Mouse (Mus musculus): ENCODE data around the gene Mog. TPM values are rescaled to one million over a fixed set of nuclear protein-coding genes. Genes with fewer than 3 reads are reported as not detected.

The Mog gene
- polyA plus RNA-seq, 1 experiment from 2014 or later, result 0.39 TPM

- Histone ChIP-seq H3K36me3 (ENCODE audit: control insufficient read depth, insufficient read depth, low read length) (no peaks in the 10 kb centered on the region), H3K4me3 (ENCODE audit: low read depth, low read length) (no peak overlapping the region), H3K27ac (ENCODE audit: low read depth, low read length) (no peak overlapping the region), H3K9me3 (ENCODE audit: control insufficient read depth, low read length) (no peaks in the 10 kb centered on the region), H3K4me2 (replicated peaks; ENCODE audit: low read depth, low read length) (no peak overlapping the region), H3K27me3 (ENCODE audit: control insufficient read depth, insufficient read depth, low read length) (no peaks in the 10 kb centered on the region), H3K4me1 (replicated peaks; ENCODE audit: control insufficient read depth, insufficient read depth, low read length) (no peaks in the 10 kb centered on the region), H3K9ac (ENCODE audit: low read depth, low read length) (no peak overlapping the region)
- no peak for DNase-seq (ENCODE audit: low spot score)
- 76% methylated on average over 8 of the region's 8 CpGs for WGBS
- no peak for ATAC-seq (ENCODE audit: low FRiP score)
Measured at GRCm38 (mm10) chr17:36973271-36973787, 49.9 kb downstream of the Mog start.

- H3K4me2 ChIP-seq (replicated peaks; ENCODE audit: low read depth, low read length), result no peak overlapping the region
- ATAC-seq (ENCODE audit: low FRiP score) (no peak), DNase-seq (ENCODE audit: low spot score) (no peak)
- H3K36me3 ChIP-seq (ENCODE audit: control insufficient read depth, insufficient read depth, low read length), result no peaks in the 10 kb centered on the region
- WGBS, result 91% methylated on average over 3 of the region's 3 CpGs
- no peak overlapping the region for H3K27ac ChIP-seq (ENCODE audit: low read depth, low read length)
- no peak overlapping the region for H3K9ac ChIP-seq (ENCODE audit: low read depth, low read length)
- H3K27me3 ChIP-seq (ENCODE audit: control insufficient read depth, insufficient read depth, low read length), result no peaks in the 10 kb centered on the region
- no peaks in the 10 kb centered on the region for H3K4me1 ChIP-seq (replicated peaks; ENCODE audit: control insufficient read depth, insufficient read depth, low read length)
- H3K9me3 ChIP-seq (ENCODE audit: control insufficient read depth, low read length), result no peaks in the 10 kb centered on the region
- H3K4me3 ChIP-seq (ENCODE audit: low read depth, low read length), result no peak overlapping the region
Measured at GRCm38 (mm10) chr17:36972791-36973190, 50.4 kb downstream of the Mog start.

- DNase-seq (ENCODE audit: low spot score) (no peak), ATAC-seq (ENCODE audit: low FRiP score) (no peak)
- H3K9ac ChIP-seq (ENCODE audit: low read depth, low read length), result no peak overlapping the region
- H3K27ac ChIP-seq (ENCODE audit: low read depth, low read length), result no peak overlapping the region
- 86% methylated on average over 6 of the region's 6 CpGs for WGBS
- no peak overlapping the region for H3K4me3 ChIP-seq (ENCODE audit: low read depth, low read length)
- H3K4me1 ChIP-seq (replicated peaks; ENCODE audit: control insufficient read depth, insufficient read depth, low read length), result no peaks in the 10 kb centered on the region
- no peaks in the 10 kb centered on the region for H3K9me3 ChIP-seq (ENCODE audit: control insufficient read depth, low read length)
- H3K4me2 ChIP-seq (replicated peaks; ENCODE audit: low read depth, low read length), result no peak overlapping the region
- H3K36me3 ChIP-seq (ENCODE audit: control insufficient read depth, insufficient read depth, low read length), result no peaks in the 10 kb centered on the region
- H3K27me3 ChIP-seq (ENCODE audit: control insufficient read depth, insufficient read depth, low read length), result no peaks in the 10 kb centered on the region
Measured at GRCm38 (mm10) chr17:36971172-36971850, 51.9 kb downstream of the Mog start.

GRCm38 (mm10) chr17:36970316-36970890, 52.8 kb downstream of the Mog start:
- Histone ChIP-seq H3K9ac (ENCODE audit: low read depth, low read length) (no peak overlapping the region), H3K4me2 (replicated peaks; ENCODE audit: low read depth, low read length) (no peak overlapping the region), H3K9me3 (ENCODE audit: control insufficient read depth, low read length) (no peaks in the 10 kb centered on the region), H3K27me3 (ENCODE audit: control insufficient read depth, insufficient read depth, low read length) (no peaks in the 10 kb centered on the region), H3K4me3 (ENCODE audit: low read depth, low read length) (no peak overlapping the region), H3K4me1 (replicated peaks; ENCODE audit: control insufficient read depth, insufficient read depth, low read length) (no peaks in the 10 kb centered on the region), H3K36me3 (ENCODE audit: control insufficient read depth, insufficient read depth, low read length) (no peaks in the 10 kb centered on the region), H3K27ac (ENCODE audit: low read depth, low read length) (no peak overlapping the region)
- no peak for DNase-seq (ENCODE audit: low spot score)
- 87% methylated on average over 14 of the region's 14 CpGs for WGBS
- ATAC-seq (ENCODE audit: low FRiP score), result no peak

GRCm38 (mm10) chr17:36966875-36967274, 56.3 kb downstream of the Mog start:
- Histone ChIP-seq H3K4me2 (replicated peaks; ENCODE audit: low read depth, low read length) (no peak overlapping the region), H3K4me3 (ENCODE audit: low read depth, low read length) (no peak overlapping the region), H3K9me3 (ENCODE audit: control insufficient read depth, low read length) (no peaks in the 10 kb centered on the region), H3K4me1 (replicated peaks; ENCODE audit: control insufficient read depth, insufficient read depth, low read length) (no peaks in the 10 kb centered on the region), H3K36me3 (ENCODE audit: control insufficient read depth, insufficient read depth, low read length) (no peaks in the 10 kb centered on the region), H3K9ac (ENCODE audit: low read depth, low read length) (no peak overlapping the region), H3K27me3 (ENCODE audit: control insufficient read depth, insufficient read depth, low read length) (no peaks in the 10 kb centered on the region), H3K27ac (ENCODE audit: low read depth, low read length) (no peak overlapping the region)
- ATAC-seq (ENCODE audit: low FRiP score), result no peak
- 75% methylated on average over 1 of the region's 1 CpGs for WGBS
- no peak for DNase-seq (ENCODE audit: low spot score)

GRCm38 (mm10) chr17:36961125-36961524, 62.1 kb downstream of the Mog start:
- ATAC-seq (ENCODE audit: low FRiP score) (no peak), DNase-seq (ENCODE audit: low spot score) (no peak)
- Histone ChIP-seq H3K36me3 (ENCODE audit: control insufficient read depth, insufficient read depth, low read length) (no peaks in the 10 kb centered on the region), H3K9ac (ENCODE audit: low read depth, low read length) (no peak overlapping the region), H3K4me1 (replicated peaks; ENCODE audit: control insufficient read depth, insufficient read depth, low read length) (no peaks in the 10 kb centered on the region), H3K9me3 (ENCODE audit: control insufficient read depth, low read length) (no peaks in the 10 kb centered on the region), H3K27me3 (ENCODE audit: control insufficient read depth, insufficient read depth, low read length) (no peaks in the 10 kb centered on the region), H3K4me3 (ENCODE audit: low read depth, low read length) (no peak overlapping the region), H3K27ac (ENCODE audit: low read depth, low read length) (no peak overlapping the region), H3K4me2 (replicated peaks; ENCODE audit: low read depth, low read length) (no peak overlapping the region)
- 84% methylated on average over 1 of the region's 1 CpGs for WGBS

Other genes starting within 250 kb of the Mog start
- gene H2-M10.6, start 211.2 kb downstream of the Mog start, polyA plus RNA-seq (2014; fragmentation: Nextera tagmentation; extraction: Ambion mirVana), result not detected in 2 replicates
- gene Trim26, start 186.3 kb downstream of the Mog start, polyA plus RNA-seq (2014; fragmentation: Nextera tagmentation; extraction: Ambion mirVana), result 34.9 and 35.2 TPM in 2 replicates
- gene Trim15, start 156.2 kb downstream of the Mog start, polyA plus RNA-seq (2014; fragmentation: Nextera tagmentation; extraction: Ambion mirVana), result 0.48 and 0.70 TPM in 2 replicates
- 6.6 and 6.7 TPM in 2 replicates for gene Trim10, start 153.8 kb downstream of the Mog start, polyA plus RNA-seq (2014; fragmentation: Nextera tagmentation; extraction: Ambion mirVana)
- not detected in 2 replicates for gene Trim40, start 133.3 kb downstream of the Mog start, polyA plus RNA-seq (2014; fragmentation: Nextera tagmentation; extraction: Ambion mirVana)
- gene Trim31, start 125.3 kb downstream of the Mog start, polyA plus RNA-seq (2014; fragmentation: Nextera tagmentation; extraction: Ambion mirVana), result not detected in 2 replicates
- gene Rnf39, start 80.5 kb downstream of the Mog start, polyA plus RNA-seq (2014; fragmentation: Nextera tagmentation; extraction: Ambion mirVana), result 0.34 and 1.4 TPM in 2 replicates
- 161 and 165 TPM in 2 replicates for gene Ppp1r11, start 71.7 kb downstream of the Mog start, polyA plus RNA-seq (2014; fragmentation: Nextera tagmentation; extraction: Ambion mirVana)
- gene Znrd1, start 64.8 kb downstream of the Mog start, polyA plus RNA-seq (2014; fragmentation: Nextera tagmentation; extraction: Ambion mirVana), result 82.8 and 86.9 TPM in 2 replicates
- 9.6 and 9.8 TPM in 2 replicates for gene Znrd1as, start 64.8 kb downstream of the Mog start, polyA plus RNA-seq (2014; fragmentation: Nextera tagmentation; extraction: Ambion mirVana)
- gene 2410137M14Rik, start 42.2 kb downstream of the Mog start, polyA plus RNA-seq (2014; fragmentation: Nextera tagmentation; extraction: Ambion mirVana), result not detected in 2 replicates
- gene H2-M5, start 33.9 kb downstream of the Mog start, polyA plus RNA-seq (2014; fragmentation: Nextera tagmentation; extraction: Ambion mirVana), result 0.86 and 1.1 TPM in 2 replicates
- gene Zfp57, start 22.2 kb downstream of the Mog start, polyA plus RNA-seq (2014; fragmentation: Nextera tagmentation; extraction: Ambion mirVana), result 137 and 153 TPM in 2 replicates
- gene Gabbr1, start 22.6 kb upstream of the Mog start, polyA plus RNA-seq (2014; fragmentation: Nextera tagmentation; extraction: Ambion mirVana), result 16.8 and 24.8 TPM in 2 replicates
- gene Olfr90, start 65.1 kb upstream of the Mog start, polyA plus RNA-seq (2014; fragmentation: Nextera tagmentation; extraction: Ambion mirVana), result 0.06 TPM in 1 of 2 replicates, not detected in the other
- 0.08 TPM in 1 of 2 replicates, not detected in the other for gene Olfr91, start 74.9 kb upstream of the Mog start, polyA plus RNA-seq (2014; fragmentation: Nextera tagmentation; extraction: Ambion mirVana)
- gene Olfr92, start 96.7 kb upstream of the Mog start, polyA plus RNA-seq (2014; fragmentation: Nextera tagmentation; extraction: Ambion mirVana), result not detected in 2 replicates
- gene Olfr93, start 138.1 kb upstream of the Mog start, polyA plus RNA-seq (2014; fragmentation: Nextera tagmentation; extraction: Ambion mirVana), result not detected in 2 replicates
- not detected in 2 replicates for gene Ubd, start 170.5 kb upstream of the Mog start, polyA plus RNA-seq (2014; fragmentation: Nextera tagmentation; extraction: Ambion mirVana)
- not detected in 2 replicates for gene Olfr94, start 177.6 kb upstream of the Mog start, polyA plus RNA-seq (2014; fragmentation: Nextera tagmentation; extraction: Ambion mirVana)
- gene Olfr95, start 189.7 kb upstream of the Mog start, polyA plus RNA-seq (2014; fragmentation: Nextera tagmentation; extraction: Ambion mirVana), result not detected in 2 replicates
- not detected in 2 replicates for gene Olfr96, start 196.7 kb upstream of the Mog start, polyA plus RNA-seq (2014; fragmentation: Nextera tagmentation; extraction: Ambion mirVana)
- not detected in 2 replicates for gene Olfr97, start 213.9 kb upstream of the Mog start, polyA plus RNA-seq (2014; fragmentation: Nextera tagmentation; extraction: Ambion mirVana)
- not detected in 2 replicates for gene Olfr98, start 240.4 kb upstream of the Mog start, polyA plus RNA-seq (2014; fragmentation: Nextera tagmentation; extraction: Ambion mirVana)
- gene H2-M3, start 246.8 kb upstream of the Mog start, polyA plus RNA-seq (2014; fragmentation: Nextera tagmentation; extraction: Ambion mirVana), result 0.93 and 1.3 TPM in 2 replicates